Mouse (Mus musculus): ENCODE results near the gene Spata13. TPM values are rescaled to one million over a fixed set of nuclear protein-coding genes. Genes with fewer than 3 reads are reported as not detected.

Gene Spata13
- total and polyA plus RNA-seq, 2 experiments from 2014 or later = 16.5 to 34.1 TPM

- no peak for TF ChIP-seq CTCF (IDR thresholded peaks at IDR 0.05; ENCODE audit: low read depth)
These were observed 75.4 kb downstream of the Spata13 start for GRCm38 (mm10) chr14:60709192-60709591.

GRCm38 (mm10) chr14:60709749-60710148 lies 75.9 kb downstream of the Spata13 start:
- no peak overlapping the region for H3K27ac ChIP-seq
- 0 out of 2 replicates have a peak, but pooled peaks cover 2% of the 10 kb centered on the region for H3K36me3 ChIP-seq (ENCODE audit: insufficient read depth, low read length)
- ATAC-seq (no peak), DNase-seq (ENCODE audit: low spot score) (no peak)
- H3K4me2 ChIP-seq (ENCODE audit: low read depth, low read length) = no peak overlapping the region
- TF ChIP-seq CTCF (IDR thresholded peaks at IDR 0.05; ENCODE audit: low read depth) = no peak
- H3K9ac ChIP-seq (replicated peaks; ENCODE audit: low read length) = no peak overlapping the region
- no peak overlapping the region for H3K4me3 ChIP-seq (ENCODE audit: low read length)
- H3K9me3 ChIP-seq (ENCODE audit: low read length) = no peaks in the 10 kb centered on the region
- H3K27me3 ChIP-seq (ENCODE audit: insufficient read depth, low read length) = no peaks in the 10 kb centered on the region
- H3K4me1 ChIP-seq (ENCODE audit: insufficient read depth, low read length) = no peaks in the 10 kb centered on the region
- 92% methylated on average over 8 of the region's 8 CpGs for WGBS

More at GRCm38 (mm10) chr14:60709192-60709591, 75.4 kb downstream of the Spata13 start:
- DNase-seq (ENCODE audit: low spot score) (no peak), ATAC-seq (no peak)
- Histone ChIP-seq H3K36me3 (ENCODE audit: insufficient read depth, low read length) (0 out of 2 replicates have a peak, but pooled peaks cover 2% of the 10 kb centered on the region), H3K4me2 (ENCODE audit: low read depth, low read length) (no peak overlapping the region), H3K27ac (no peak overlapping the region), H3K4me3 (ENCODE audit: low read length) (no peak overlapping the region), H3K27me3 (ENCODE audit: insufficient read depth, low read length) (no peaks in the 10 kb centered on the region), H3K9me3 (ENCODE audit: low read length) (no peaks in the 10 kb centered on the region), H3K9ac (replicated peaks; ENCODE audit: low read length) (no peak overlapping the region), H3K4me1 (ENCODE audit: insufficient read depth, low read length) (no peaks in the 10 kb centered on the region)
- WGBS = 73% methylated on average over 11 of the region's 11 CpGs

- no peaks in the 10 kb centered on the region for H3K4me1 ChIP-seq (ENCODE audit: insufficient read depth, low read length)
- H3K9ac ChIP-seq (replicated peaks; ENCODE audit: low read length) = no peak overlapping the region
- no peaks in the 10 kb centered on the region for H3K27me3 ChIP-seq (ENCODE audit: insufficient read depth, low read length)
- no peaks in the 10 kb centered on the region for H3K9me3 ChIP-seq (ENCODE audit: low read length)
- no peak overlapping the region for H3K27ac ChIP-seq
- no peak overlapping the region for H3K4me3 ChIP-seq (ENCODE audit: low read length)
- DNase-seq (ENCODE audit: low spot score) (no peak), ATAC-seq (no peak)
- H3K4me2 ChIP-seq (ENCODE audit: low read depth, low read length) = no peak overlapping the region
- no peak for TF ChIP-seq CTCF (IDR thresholded peaks at IDR 0.05; ENCODE audit: low read depth)
- H3K36me3 ChIP-seq (ENCODE audit: insufficient read depth, low read length) = 0 out of 2 replicates have a peak, but pooled peaks cover 2% of the 10 kb centered on the region
- 93% methylated on average over 5 of the region's 5 CpGs for WGBS
These were observed 77.4 kb downstream of the Spata13 start for GRCm38 (mm10) chr14:60711161-60711560.

GRCm38 (mm10) chr14:60711590-60712288 lies 77.9 kb downstream of the Spata13 start:
- ATAC-seq (no peak), DNase-seq (ENCODE audit: low spot score) (no peak)
- 85% methylated on average over 6 of the region's 6 CpGs for WGBS
- 0 out of 2 replicates have a peak, but pooled peaks cover 2% of the 10 kb centered on the region for H3K36me3 ChIP-seq (ENCODE audit: insufficient read depth, low read length)
- no peaks in the 10 kb centered on the region for H3K9me3 ChIP-seq (ENCODE audit: low read length)
- H3K9ac ChIP-seq (replicated peaks; ENCODE audit: low read length) = no peak overlapping the region
- no peak overlapping the region for H3K4me3 ChIP-seq (ENCODE audit: low read length)
- no peaks in the 10 kb centered on the region for H3K4me1 ChIP-seq (ENCODE audit: insufficient read depth, low read length)
- H3K27me3 ChIP-seq (ENCODE audit: insufficient read depth, low read length) = no peaks in the 10 kb centered on the region
- no peak overlapping the region for H3K4me2 ChIP-seq (ENCODE audit: low read depth, low read length)
- peak; percentile 49 for TF ChIP-seq CTCF (IDR thresholded peaks at IDR 0.05; ENCODE audit: low read depth)
- H3K27ac ChIP-seq = no peak overlapping the region

GRCm38 (mm10) chr14:60712289-60712830 lies 78.6 kb downstream of the Spata13 start:
- DNase-seq (ENCODE audit: low spot score) = no peak
- WGBS = 87% methylated on average over 11 of the region's 11 CpGs
- TF ChIP-seq CTCF (IDR thresholded peaks at IDR 0.05; ENCODE audit: low read depth) = no peak
- Histone ChIP-seq H3K4me2 (ENCODE audit: low read depth, low read length) (no peak overlapping the region), H3K36me3 (ENCODE audit: insufficient read depth, low read length) (0 out of 2 replicates have a peak, but pooled peaks cover 2% of the 10 kb centered on the region), H3K9ac (replicated peaks; ENCODE audit: low read length) (no peak overlapping the region), H3K9me3 (ENCODE audit: low read length) (no peaks in the 10 kb centered on the region), H3K27ac (no peak overlapping the region), H3K27me3 (ENCODE audit: insufficient read depth, low read length) (no peaks in the 10 kb centered on the region), H3K4me3 (ENCODE audit: low read length) (no peak overlapping the region), H3K4me1 (ENCODE audit: insufficient read depth, low read length) (no peaks in the 10 kb centered on the region)
- ATAC-seq = no peak

GRCm38 (mm10) chr14:60715686-60716085 lies 81.9 kb downstream of the Spata13 start:
- Histone ChIP-seq H3K27me3 (ENCODE audit: insufficient read depth, low read length) (no peaks in the 10 kb centered on the region), H3K9ac (replicated peaks; ENCODE audit: low read length) (no peak overlapping the region), H3K4me3 (ENCODE audit: low read length) (no peak overlapping the region), H3K4me2 (ENCODE audit: low read depth, low read length) (no peak overlapping the region), H3K4me1 (ENCODE audit: insufficient read depth, low read length) (no peaks in the 10 kb centered on the region), H3K27ac (no peak overlapping the region), H3K9me3 (ENCODE audit: low read length) (no peaks in the 10 kb centered on the region), H3K36me3 (ENCODE audit: insufficient read depth, low read length) (0 out of 2 replicates have a peak, but pooled peaks cover 2% of the 10 kb centered on the region)
- WGBS = 83% methylated on average over 5 of the region's 5 CpGs
- no peak for ATAC-seq
- no peak for DNase-seq (ENCODE audit: low spot score)
- no peak for TF ChIP-seq CTCF (IDR thresholded peaks at IDR 0.05; ENCODE audit: low read depth)

- no peaks in the 10 kb centered on the region for H3K9me3 ChIP-seq (ENCODE audit: low read length)
These were observed 87.5 kb downstream of the Spata13 start for GRCm38 (mm10) chr14:60721304-60721703.

More at GRCm38 (mm10) chr14:60721304-60721703, 87.5 kb downstream of the Spata13 start:
- ATAC-seq (no peak), DNase-seq (ENCODE audit: low spot score) (no peak)
- no peak overlapping the region for H3K4me2 ChIP-seq (ENCODE audit: low read depth, low read length)
- WGBS = 71% methylated on average over 8 of the region's 8 CpGs
- no peak overlapping the region for H3K4me3 ChIP-seq (ENCODE audit: low read length)
- H3K27ac ChIP-seq = no peak overlapping the region
- no peaks in the 10 kb centered on the region for H3K27me3 ChIP-seq (ENCODE audit: insufficient read depth, low read length)
- H3K4me1 ChIP-seq (ENCODE audit: insufficient read depth, low read length) = no peaks in the 10 kb centered on the region
- no peak for TF ChIP-seq CTCF (IDR thresholded peaks at IDR 0.05; ENCODE audit: low read depth)
- no peaks in the 10 kb centered on the region for H3K36me3 ChIP-seq (ENCODE audit: insufficient read depth, low read length)
- H3K9ac ChIP-seq (replicated peaks; ENCODE audit: low read length) = no peak overlapping the region
